ENCODE assay signal across 18 mouse cellular contexts in genomic region chr9:96991118-96991517, GRCm38 (mm10). TPM values are rescaled to one million over a fixed set of nuclear protein-coding genes. Genes with fewer than 3 reads are reported as not detected.
A peak's percentile ranks its signal among the peaks of the same experiment; 100 is the strongest.
DNase-seq lines count a peak whose midpoint lies in the region; ATAC-seq and TF ChIP-seq lines count a peak whose summit lies in the region.
"Had no signal": no experiment of that assay in that cellular context is flagged by ENCODE, and none has a peak within 500 bp of the region (broad histone marks: within the 10 kb centered on the region; RNA-seq: fewer than 3 reads in every experiment).

No protein-coding gene starts in this region.

- peaks cover 14% of the 10 kb centered on the region for H3K36me3 ChIP-seq in forebrain, embryonic 14.5 days (ENCODE audit: control insufficient read depth, insufficient read depth, low read length)
- H3K36me3 ChIP-seq in forebrain, embryonic 16.5 days (ENCODE audit: control insufficient read depth, insufficient read depth): peaks cover 2% of the 10 kb centered on the region; the same call in 1 of the 2 replicates
- H3K36me3 ChIP-seq in hindbrain, embryonic 11.5 days (ENCODE audit: control insufficient read depth, insufficient read depth, low read length): 0 out of 2 replicates have a peak, but pooled peaks cover 2% of the 10 kb centered on the region
- H3K36me3 ChIP-seq in liver, embryonic 12.5 days: no peaks in the 10 kb centered on the region

- no peaks in the 10 kb centered on the region for H3K27me3 ChIP-seq in forebrain, embryonic 14.5 days (replicated peaks; ENCODE audit: control insufficient read depth, insufficient read depth, low read length)
- H3K27me3 ChIP-seq in forebrain, embryonic 16.5 days (replicated peaks; ENCODE audit: control insufficient read depth, insufficient read depth, low read length): no peaks in the 10 kb centered on the region
- no peaks in the 10 kb centered on the region for H3K27me3 ChIP-seq in hindbrain, embryonic 11.5 days (ENCODE audit: control insufficient read depth, insufficient read depth, low read length)
- no peaks in the 10 kb centered on the region; the same call in 1 of the 2 replicates for H3K27me3 ChIP-seq in liver, embryonic 12.5 days (replicated peaks)
- H3K27me3 ChIP-seq: limb, embryonic 13.5 days had no signal

- H3K4me1 ChIP-seq in forebrain, embryonic 14.5 days (ENCODE audit: control insufficient read depth, insufficient read depth, low read length): peaks cover 32% of the 10 kb centered on the region
- H3K4me1 ChIP-seq in forebrain, embryonic 16.5 days (replicated peaks; ENCODE audit: control insufficient read depth, insufficient read depth, low read length): peaks cover 29% of the 10 kb centered on the region
- peaks cover 43% of the 10 kb centered on the region for H3K4me1 ChIP-seq in hindbrain, embryonic 11.5 days (replicated peaks; ENCODE audit: control insufficient read depth, insufficient read depth, low read length)
- H3K4me1 ChIP-seq in liver, embryonic 12.5 days: no peaks in the 10 kb centered on the region
- no peaks in the 10 kb centered on the region for H3K4me1 ChIP-seq in lung, adult 2 months (ENCODE audit: control insufficient read depth, insufficient read depth, low read length)

- 50% methylated on average over 14 of the region's 14 CpGs for WGBS in forebrain, embryonic 14.5 days
- 45% methylated on average over 14 of the region's 14 CpGs for WGBS in forebrain, embryonic 16.5 days
- WGBS in hindbrain, embryonic 11.5 days: 74% methylated on average over 14 of the region's 14 CpGs
- 69% methylated on average over 14 of the region's 14 CpGs for WGBS in liver, embryonic 12.5 days (ENCODE audit: insufficient replicate concordance)
- 64% methylated on average over 14 of the region's 14 CpGs for WGBS in lung, adult 2 months

- H3K4me3 ChIP-seq in forebrain, embryonic 14.5 days (ENCODE audit: low read depth, low read length): no peak overlapping the region
- H3K4me3 ChIP-seq in forebrain, embryonic 16.5 days (replicated peaks; ENCODE audit: low read length): no peak overlapping the region
- no peak overlapping the region for H3K4me3 ChIP-seq in hindbrain, embryonic 11.5 days (ENCODE audit: low read depth, low read length)
- no peak overlapping the region for H3K4me3 ChIP-seq in liver, embryonic 12.5 days
- no peak overlapping the region for H3K4me3 ChIP-seq in lung, adult 2 months (replicated peaks; ENCODE audit: extremely low read depth, low read depth, low read length)
- H3K4me3 ChIP-seq: heart, adult 2 months; left cerebral cortex, adult 2 months; limb, embryonic 13.5 days had no signal

- H3K4me2 ChIP-seq in forebrain, embryonic 14.5 days (ENCODE audit: low read length): no peak overlapping the region
- no peak overlapping the region for H3K4me2 ChIP-seq in forebrain, embryonic 16.5 days (ENCODE audit: low read length)
- H3K4me2 ChIP-seq in hindbrain, embryonic 11.5 days (replicated peaks; ENCODE audit: low read depth, low read length): no peak overlapping the region
- no peak overlapping the region for H3K4me2 ChIP-seq in liver, embryonic 12.5 days
- H3K4me2 ChIP-seq: limb, embryonic 13.5 days had no signal

- no peak overlapping the region for H3K27ac ChIP-seq in forebrain, embryonic 14.5 days (ENCODE audit: low read depth, low read length)
- H3K27ac ChIP-seq in forebrain, embryonic 16.5 days (ENCODE audit: low read length): no peak overlapping the region
- H3K27ac ChIP-seq in hindbrain, embryonic 11.5 days (ENCODE audit: low read depth, low read length): peak overlapping the region; percentile 83; the same call in 1 of the 2 replicates
- H3K27ac ChIP-seq in liver, embryonic 12.5 days: no peak overlapping the region
- H3K27ac ChIP-seq: heart, adult 2 months; left cerebral cortex, adult 2 months; limb, embryonic 13.5 days; stomach, postnatal 0 days had no signal

- no peaks in the 10 kb centered on the region for H3K9me3 ChIP-seq in forebrain, embryonic 14.5 days (replicated peaks; ENCODE audit: control insufficient read depth, low read length)
- H3K9me3 ChIP-seq in forebrain, embryonic 16.5 days (ENCODE audit: control insufficient read depth, low read length): no peaks in the 10 kb centered on the region
- H3K9me3 ChIP-seq in hindbrain, embryonic 11.5 days (ENCODE audit: control insufficient read depth, low read length): no peaks in the 10 kb centered on the region
- no peaks in the 10 kb centered on the region for H3K9me3 ChIP-seq in liver, embryonic 12.5 days (replicated peaks)
- H3K9me3 ChIP-seq: limb, embryonic 13.5 days had no signal

- no peak overlapping the region for H3K9ac ChIP-seq in forebrain, embryonic 14.5 days (ENCODE audit: low read length)
- no peak overlapping the region for H3K9ac ChIP-seq in forebrain, embryonic 16.5 days (replicated peaks; ENCODE audit: low read depth, low read length)
- H3K9ac ChIP-seq in hindbrain, embryonic 11.5 days (ENCODE audit: low read depth, low read length): no peak overlapping the region
- no peak overlapping the region for H3K9ac ChIP-seq in liver, embryonic 12.5 days
- H3K9ac ChIP-seq: limb, embryonic 13.5 days; liver, postnatal 0 days had no signal

- TF ChIP-seq CTCF in lung, adult 2 months (IDR thresholded peaks at IDR 0.05; ENCODE audit: insufficient read depth, low read length): no peak

- TF ChIP-seq POLR2A in lung, adult 2 months (IDR thresholded peaks at IDR 0.05; ENCODE audit: borderline replicate concordance, extremely low read depth, low read depth, low read length): no peak

- ATAC-seq in forebrain, embryonic 14.5 days: no peak
- no peak for ATAC-seq in forebrain, embryonic 16.5 days
- no peak for ATAC-seq in hindbrain, embryonic 11.5 days (ENCODE audit: low FRiP score)
- no peak for ATAC-seq in liver, embryonic 12.5 days
- ATAC-seq: intestine, postnatal 0 days; liver, postnatal 0 days had no signal

- DNase-seq in forebrain, embryonic 14.5 days (ENCODE audit: low spot score): peak; percentile 45
- peak; percentile 30 to 40 for DNase-seq in kidney, postnatal 4 days
- DNase-seq in kidney, postnatal 10 days: no peak
- no peak for DNase-seq in hindbrain, embryonic 11.5 days (ENCODE audit: low spot score)
- DNase-seq in layer of hippocampus, postnatal 36 days: peak; percentile 34 to 36
- no peak for DNase-seq in lung, adult 2 months
- DNase-seq: adrenal gland, adult 8-10 months; cerebellum, adult 9-10 months; embryo, embryonic 11 days; heart, adult 2 months; liver, postnatal 0 days; thymus, postnatal 36 days had no signal

RNA-seq across cellular contexts. Expression of gene Spsb4, which starts 27.5 kb away (rescaled TPM):
- 18.3 and 20.8 TPM in 2 replicates for polyA plus RNA-seq in forebrain, embryonic 14.5 days (2014; fragmentation: Nextera tagmentation; extraction: Ambion mirVana)
- polyA plus RNA-seq in forebrain, embryonic 16.5 days (2015; fragmentation: Nextera tagmentation; extraction: Ambion mirVana): 20.9 and 23.4 TPM in 2 replicates
- 85.4 and 99.3 TPM in 2 replicates for polyA plus RNA-seq in hindbrain, embryonic 11.5 days (2014; fragmentation: Nextera tagmentation; extraction: Ambion mirVana)
- 1 to 10 TPM; 4.7 to 5.9 TPM for total RNA-seq in layer of hippocampus, postnatal 36 days (2021)
- 2.2 and 2.3 TPM in 2 replicates for polyA plus RNA-seq in liver, embryonic 12.5 days (2016; fragmentation: Nextera tagmentation; extraction: Ambion mirVana)
- 0.62 and 1.2 TPM in 2 replicates for polyA plus RNA-seq in lung, adult 2 months (2012; rRNA removed)

Comparison
In these comparisons a context has a peak if more than half of its experiments do, and no peak if none do; other contexts are left out.
1. DNase-seq: peak in forebrain, embryonic 14.5 days (single experiment), kidney, postnatal 4 days (2 of 2) and layer of hippocampus, postnatal 36 days (2 of 2); none in kidney, postnatal 10 days (single experiment), hindbrain, embryonic 11.5 days (single experiment) and lung, adult 2 months (single experiment).